Mouse (Mus musculus): Measurements from ENCODE around the gene Cep104. TPM values are rescaled to one million over a fixed set of nuclear protein-coding genes. Genes with fewer than 3 reads are reported as not detected.
A peak's percentile ranks its signal among the peaks of the same experiment; 100 is the strongest.

Gene Cep104
- polyA plus RNA-seq, 1 experiment = 43.4 TPM

DNA sequence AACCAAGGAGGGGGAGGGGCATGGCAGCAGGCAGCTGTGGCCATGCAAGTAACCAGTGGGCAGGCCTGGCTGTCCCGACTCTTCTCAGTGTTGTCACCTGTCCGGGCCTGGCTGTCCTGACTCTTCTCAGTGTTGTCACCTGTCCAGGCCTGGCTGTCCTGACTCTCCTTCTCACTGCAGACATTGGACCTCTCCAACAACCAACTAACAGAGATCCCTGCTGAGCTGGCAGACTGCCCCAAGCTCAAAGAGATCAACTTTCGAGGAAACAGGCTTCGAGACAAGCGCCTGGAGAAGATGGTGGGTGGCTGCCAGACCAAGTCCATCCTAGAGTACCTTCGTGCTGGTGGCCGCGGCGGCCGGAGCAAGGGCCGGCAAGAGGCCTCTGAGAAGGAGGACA, 40.5 kb downstream of the Cep104 start:
- H3K4me1 ChIP-seq (ENCODE audit: control insufficient read depth, insufficient read depth, low read length) = peaks cover 8% of the 10 kb centered on the region
- TF ChIP-seq CTCF (IDR thresholded peaks at IDR 0.05; ENCODE audit: control insufficient read depth, insufficient read depth, insufficient replicate concordance, low read depth, low read length) = no peak
- no peak for TF ChIP-seq POLR2A (IDR thresholded peaks at IDR 0.05; ENCODE audit: control insufficient read depth, low read depth, low read length)
- no peaks in the 10 kb centered on the region; the same call in 1 of the 2 replicates for H3K36me3 ChIP-seq (ENCODE audit: control insufficient read depth, insufficient read depth, low read length)
- no peaks in the 10 kb centered on the region for H3K27me3 ChIP-seq (ENCODE audit: control insufficient read depth, insufficient read depth, low read length)
- H3K4me3 ChIP-seq (ENCODE audit: control insufficient read depth, low read depth, low read length) = no peak overlapping the region
- no peak overlapping the region for H3K27ac ChIP-seq (ENCODE audit: control insufficient read depth, insufficient read depth, low read depth, low read length)

DNA sequence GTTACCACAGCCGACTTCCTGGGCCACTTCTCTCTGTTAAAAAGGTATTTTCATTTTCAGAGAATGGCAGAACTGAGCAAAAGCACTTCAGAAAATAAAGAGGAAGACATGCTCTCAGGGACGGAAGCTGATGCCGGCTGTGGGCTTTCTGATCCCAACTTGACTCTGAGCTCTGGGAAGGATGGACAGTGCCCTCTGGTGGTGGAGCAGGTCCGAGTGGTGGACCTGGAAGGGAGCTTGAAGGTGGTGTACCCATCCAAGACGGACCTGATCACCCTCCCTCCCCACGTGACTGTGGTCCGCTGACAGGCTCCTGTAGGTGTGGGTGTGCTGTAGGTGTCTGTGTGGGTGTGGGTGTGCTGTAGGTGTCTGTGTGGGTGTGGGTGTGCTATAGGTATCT, 44.6 kb downstream of the Cep104 start:
- TF ChIP-seq POLR2A (IDR thresholded peaks at IDR 0.05; ENCODE audit: control insufficient read depth, low read depth, low read length) = no peak
- peak; percentile 57; the same call in 1 of the 2 replicates for TF ChIP-seq CTCF (IDR thresholded peaks at IDR 0.05; ENCODE audit: control insufficient read depth, insufficient read depth, insufficient replicate concordance, low read depth, low read length)
- Histone ChIP-seq H3K27ac (ENCODE audit: control insufficient read depth, insufficient read depth, low read depth, low read length) (no peak overlapping the region), H3K27me3 (ENCODE audit: control insufficient read depth, insufficient read depth, low read length) (no peaks in the 10 kb centered on the region), H3K4me3 (ENCODE audit: control insufficient read depth, low read depth, low read length) (no peak overlapping the region), H3K4me1 (ENCODE audit: control insufficient read depth, insufficient read depth, low read length) (peaks cover 3% of the 10 kb centered on the region), H3K36me3 (ENCODE audit: control insufficient read depth, insufficient read depth, low read length) (no peaks in the 10 kb centered on the region; the same call in 1 of the 2 replicates)

DNA sequence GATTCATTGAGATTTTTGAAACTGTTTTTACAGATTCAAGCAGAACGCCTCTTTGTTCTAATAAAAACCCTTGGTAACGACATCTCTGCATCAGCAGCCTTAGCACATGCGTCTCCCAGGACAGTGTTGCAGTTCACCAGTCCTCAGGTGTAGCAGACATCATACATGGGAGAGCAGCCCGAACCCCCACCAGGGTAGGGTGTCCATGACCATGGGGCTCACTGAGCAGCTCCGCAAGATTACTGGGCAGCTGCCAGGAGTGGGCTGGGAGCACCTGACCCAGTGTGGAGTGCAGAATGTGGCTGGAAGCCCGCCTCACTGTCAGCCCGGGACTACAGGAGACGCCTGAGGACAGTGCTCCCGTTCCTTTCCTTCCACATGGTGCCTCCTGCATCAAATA, 46.4 kb downstream of the Cep104 start:
- H3K27ac ChIP-seq (ENCODE audit: control insufficient read depth, insufficient read depth, low read depth, low read length) = no peak overlapping the region; the same call in 1 of the 2 replicates
- peaks cover 12% of the 10 kb centered on the region for H3K4me1 ChIP-seq (ENCODE audit: control insufficient read depth, insufficient read depth, low read length)
- no peaks in the 10 kb centered on the region; the same call in 1 of the 2 replicates for H3K36me3 ChIP-seq (ENCODE audit: control insufficient read depth, insufficient read depth, low read length)
- TF ChIP-seq POLR2A (IDR thresholded peaks at IDR 0.05; ENCODE audit: control insufficient read depth, low read depth, low read length) (peak; percentile 20; the same call in 1 of the 2 replicates), CTCF (IDR thresholded peaks at IDR 0.05; ENCODE audit: control insufficient read depth, insufficient read depth, insufficient replicate concordance, low read depth, low read length) (no peak)
- H3K27me3 ChIP-seq (ENCODE audit: control insufficient read depth, insufficient read depth, low read length) = no peaks in the 10 kb centered on the region
- no peak overlapping the region for H3K4me3 ChIP-seq (ENCODE audit: control insufficient read depth, low read depth, low read length)

DNA sequence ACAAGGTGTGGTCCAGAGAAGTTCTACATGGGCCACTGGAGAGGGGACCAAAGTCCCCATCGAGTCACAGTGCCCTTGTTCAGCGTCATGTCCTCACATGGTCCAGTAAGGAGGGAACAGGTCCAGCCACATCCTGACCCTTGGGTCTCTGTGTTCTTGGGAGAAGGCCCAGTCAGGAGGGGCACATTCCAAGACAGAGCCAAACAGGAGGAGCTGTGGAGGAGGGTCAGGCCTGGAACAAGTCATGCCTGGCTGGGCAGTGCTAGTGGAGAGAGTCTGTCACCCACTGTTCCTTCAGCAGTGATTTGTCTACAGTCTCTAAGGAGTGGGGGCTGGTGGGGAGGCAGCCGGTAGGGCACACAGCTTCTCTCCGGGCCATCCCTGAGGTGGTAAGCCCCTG, 47.4 kb downstream of the Cep104 start:
- Histone ChIP-seq H3K27me3 (ENCODE audit: control insufficient read depth, insufficient read depth, low read length) (no peaks in the 10 kb centered on the region), H3K27ac (ENCODE audit: control insufficient read depth, insufficient read depth, low read depth, low read length) (peak overlapping the region; percentile 57), H3K4me3 (ENCODE audit: control insufficient read depth, low read depth, low read length) (no peak overlapping the region), H3K4me1 (ENCODE audit: control insufficient read depth, insufficient read depth, low read length) (peaks cover 12% of the 10 kb centered on the region), H3K36me3 (ENCODE audit: control insufficient read depth, insufficient read depth, low read length) (no peaks in the 10 kb centered on the region; the same call in 1 of the 2 replicates)
- TF ChIP-seq POLR2A (IDR thresholded peaks at IDR 0.05; ENCODE audit: control insufficient read depth, low read depth, low read length) (no peak), CTCF (IDR thresholded peaks at IDR 0.05; ENCODE audit: control insufficient read depth, insufficient read depth, insufficient replicate concordance, low read depth, low read length) (no peak)

DNA sequence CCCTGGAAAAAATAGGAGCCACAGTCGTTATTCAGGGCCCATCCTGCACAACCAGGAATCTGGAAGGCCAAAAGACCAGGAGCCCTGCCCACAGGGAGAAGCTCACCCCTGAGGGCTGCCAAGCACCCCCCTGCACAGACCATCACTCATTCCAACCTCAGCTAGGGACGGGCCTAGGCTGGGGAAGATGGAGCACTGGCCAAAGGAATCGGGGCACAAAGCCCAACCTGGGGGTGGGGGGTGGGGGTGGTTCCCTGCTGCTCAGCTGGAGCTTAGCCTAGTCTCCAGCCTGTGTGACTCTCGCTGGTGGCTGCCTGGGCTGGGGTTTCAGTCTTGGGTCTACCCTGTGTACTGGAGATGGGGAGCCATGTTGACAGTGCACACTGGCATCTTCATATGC, 47.9 kb downstream of the Cep104 start:
- Histone ChIP-seq H3K27me3 (ENCODE audit: control insufficient read depth, insufficient read depth, low read length) (no peaks in the 10 kb centered on the region), H3K36me3 (ENCODE audit: control insufficient read depth, insufficient read depth, low read length) (no peaks in the 10 kb centered on the region; the same call in 1 of the 2 replicates), H3K27ac (ENCODE audit: control insufficient read depth, insufficient read depth, low read depth, low read length) (peak overlapping the region; percentile 46), H3K4me3 (ENCODE audit: control insufficient read depth, low read depth, low read length) (no peak overlapping the region), H3K4me1 (ENCODE audit: control insufficient read depth, insufficient read depth, low read length) (peaks cover 12% of the 10 kb centered on the region)
- TF ChIP-seq POLR2A (IDR thresholded peaks at IDR 0.05; ENCODE audit: control insufficient read depth, low read depth, low read length) = no peak
- TF ChIP-seq CTCF (IDR thresholded peaks at IDR 0.05; ENCODE audit: control insufficient read depth, insufficient read depth, insufficient replicate concordance, low read depth, low read length) = no peak

DNA sequence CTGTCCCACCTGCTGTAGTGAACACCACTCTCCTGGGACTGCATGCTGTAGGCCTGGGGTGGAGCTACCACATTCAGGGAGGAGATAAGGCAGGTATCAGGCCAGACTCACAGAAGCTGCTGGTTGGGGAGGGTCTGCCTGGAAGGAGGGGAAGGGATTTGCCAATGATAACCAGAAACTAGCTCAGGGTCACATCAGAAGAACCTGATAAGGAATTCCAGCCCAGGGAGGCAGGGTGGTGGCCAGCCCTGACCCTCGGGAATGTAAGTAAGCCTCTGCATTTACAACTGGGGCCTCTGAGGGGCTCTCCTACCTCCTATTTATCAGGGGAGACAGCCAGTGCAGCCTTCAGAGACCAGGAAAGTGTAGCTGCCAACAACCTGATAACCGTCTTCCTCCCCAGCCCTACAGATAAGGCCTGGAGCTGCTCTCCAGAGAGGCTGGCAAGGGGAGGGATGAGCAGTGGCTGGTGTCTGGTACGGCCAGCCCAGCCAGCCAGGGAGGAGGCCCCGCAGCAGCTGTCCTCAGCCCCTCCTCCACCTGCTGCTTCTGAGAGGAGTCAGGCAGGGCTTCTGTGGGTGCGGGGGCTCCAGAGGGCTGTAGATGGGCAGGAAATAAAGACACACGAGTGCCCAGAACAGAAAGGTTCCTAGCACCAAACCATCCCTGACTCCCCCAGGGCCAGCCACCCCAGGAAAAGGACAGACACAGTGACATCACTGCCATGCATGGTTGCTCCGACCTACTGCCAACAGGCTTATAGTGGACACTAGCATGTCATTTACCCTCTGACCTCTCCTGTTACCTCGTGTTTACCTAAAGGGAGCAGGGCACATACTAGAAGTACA, 49.0 kb downstream of the Cep104 start:
- no peaks in the 10 kb centered on the region for H3K27me3 ChIP-seq (ENCODE audit: control insufficient read depth, insufficient read depth, low read length)
- H3K27ac ChIP-seq (ENCODE audit: control insufficient read depth, insufficient read depth, low read depth, low read length) = peak overlapping the region; percentile 86

DNA sequence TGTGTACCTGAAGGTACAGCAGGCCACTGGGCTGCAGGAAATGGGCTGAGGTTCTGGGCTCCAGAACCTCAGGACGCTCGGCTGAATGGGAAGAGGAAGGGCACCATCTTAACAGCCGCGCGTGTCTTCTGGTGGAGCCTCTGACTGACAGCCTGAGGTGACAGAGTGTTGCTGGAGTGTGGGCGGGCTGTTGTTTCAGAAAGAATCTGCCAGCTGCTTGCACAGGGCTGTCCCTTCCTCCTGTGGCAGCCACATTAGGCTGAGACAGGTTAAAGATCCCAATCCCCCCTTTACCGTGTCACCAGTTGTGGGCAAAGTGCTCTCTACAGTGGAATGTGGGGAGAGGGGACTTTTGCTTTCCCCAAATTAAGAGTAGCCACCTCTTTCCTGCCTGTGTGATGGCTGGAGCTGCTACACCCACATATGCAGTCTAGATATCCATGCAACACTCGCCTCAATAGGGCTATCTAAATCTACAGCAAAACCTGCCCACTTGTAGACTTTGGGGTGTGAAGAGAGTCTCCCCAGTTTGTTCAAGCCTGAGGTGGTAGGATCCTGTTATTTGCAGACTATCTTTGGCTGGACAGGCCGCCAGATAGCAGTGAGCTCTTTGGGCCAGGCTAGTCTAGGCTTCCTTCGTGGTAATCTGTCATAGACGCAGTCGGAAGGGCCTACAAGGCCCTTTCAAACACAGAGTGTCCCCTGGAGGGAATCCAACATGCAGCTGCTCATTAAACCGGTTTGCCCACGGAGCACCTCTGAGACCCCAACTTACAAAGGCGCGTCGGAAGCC, 49.9 kb downstream of the Cep104 start:
- H3K4me3 ChIP-seq (ENCODE audit: control insufficient read depth, low read depth, low read length) = peak overlapping the region; percentile 87
- peak overlapping the region; percentile 86 for H3K27ac ChIP-seq (ENCODE audit: control insufficient read depth, insufficient read depth, low read depth, low read length)
- H3K4me1 ChIP-seq (ENCODE audit: control insufficient read depth, insufficient read depth, low read length) = peaks cover 12% of the 10 kb centered on the region
- H3K27me3 ChIP-seq (ENCODE audit: control insufficient read depth, insufficient read depth, low read length) = no peaks in the 10 kb centered on the region
- no peak for TF ChIP-seq CTCF (IDR thresholded peaks at IDR 0.05; ENCODE audit: control insufficient read depth, insufficient read depth, insufficient replicate concordance, low read depth, low read length)
- peak; percentile 40 for TF ChIP-seq POLR2A (IDR thresholded peaks at IDR 0.05; ENCODE audit: control insufficient read depth, low read depth, low read length)
- no peaks in the 10 kb centered on the region; the same call in 1 of the 2 replicates for H3K36me3 ChIP-seq (ENCODE audit: control insufficient read depth, insufficient read depth, low read length)

More for the DNA sequence above, 49.0 kb downstream of the Cep104 start:
- Histone ChIP-seq H3K4me1 (ENCODE audit: control insufficient read depth, insufficient read depth, low read length) (peaks cover 12% of the 10 kb centered on the region), H3K36me3 (ENCODE audit: control insufficient read depth, insufficient read depth, low read length) (no peaks in the 10 kb centered on the region; the same call in 1 of the 2 replicates), H3K4me3 (ENCODE audit: control insufficient read depth, low read depth, low read length) (no peak overlapping the region; the same call in 1 of the 2 replicates)
- TF ChIP-seq CTCF (IDR thresholded peaks at IDR 0.05; ENCODE audit: control insufficient read depth, insufficient read depth, insufficient replicate concordance, low read depth, low read length) (no peak), POLR2A (IDR thresholded peaks at IDR 0.05; ENCODE audit: control insufficient read depth, low read depth, low read length) (no peak)

Measured in testis, adult 2 months (tissue).